Mouse (Mus musculus) left cerebral cortex, postnatal 4 days (tissue): ENCODE results near the gene Anp32e. TPM values are rescaled to one million over a fixed set of nuclear protein-coding genes. Genes with fewer than 3 reads are reported as not detected.

Experiments used
- DNase-seq: peaks from one replicate; pipeline ENCODE4 v3.0.0-alpha.2; 2022
- intact Hi-C: fragments of 180-260 bp; cut with DNase I; formaldehyde crosslinking; loops from one replicate; pipeline ENCODE4 v1.15.1; 2025
- total RNA-seq, 2 experiments: library from RNA; stranded (reverse); gene quantifications; 2 replicates each; pipeline ENCODE4 v1.2.3; 2021

Gene Anp32e
- total RNA-seq, 2 experiments from 2014 or later = 90.4 to 98.0 TPM

DNA sequence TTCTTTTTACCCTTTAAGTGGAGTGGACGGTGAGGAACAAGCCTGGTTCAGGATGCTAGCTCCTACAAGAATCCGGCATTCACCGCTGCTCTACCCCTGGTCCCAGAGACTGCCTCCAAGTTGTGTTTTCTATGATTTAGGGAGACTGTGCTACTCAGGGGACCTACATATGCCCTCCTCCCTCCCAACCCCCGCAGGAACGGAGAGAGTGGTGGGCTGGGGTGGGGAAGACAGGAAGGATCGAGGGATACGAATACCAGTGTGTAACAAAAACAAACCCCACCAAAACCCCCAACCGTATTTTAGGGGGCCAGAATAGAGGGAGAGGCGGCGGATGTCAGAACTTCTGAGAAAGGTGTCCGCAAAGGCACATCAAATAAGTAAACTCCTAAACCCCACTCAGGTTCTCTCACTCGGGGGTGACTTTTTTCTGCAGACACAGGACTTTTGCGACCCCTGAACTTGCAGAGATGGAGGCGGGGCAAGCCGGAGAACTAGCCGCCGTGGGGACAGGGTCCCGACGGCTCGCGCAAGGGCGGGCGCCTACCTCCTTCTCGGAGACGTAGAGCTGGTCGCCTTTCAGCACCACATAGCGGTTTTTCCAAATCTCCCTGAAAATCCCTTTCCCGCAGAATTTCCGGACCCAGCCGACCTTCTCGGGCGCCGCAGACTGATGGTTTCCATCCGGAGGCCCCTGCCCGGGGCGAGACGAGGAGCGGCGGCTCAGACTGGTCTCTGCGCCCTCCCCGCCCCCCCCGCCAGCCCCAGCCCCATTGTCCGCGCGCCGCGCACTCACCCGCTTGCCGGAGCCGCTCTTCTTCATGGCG, 66.1 kb downstream of the Anp32e start:
- DNase-seq = peak; percentile 56
- intact Hi-C loops = no loop called here

DNA sequence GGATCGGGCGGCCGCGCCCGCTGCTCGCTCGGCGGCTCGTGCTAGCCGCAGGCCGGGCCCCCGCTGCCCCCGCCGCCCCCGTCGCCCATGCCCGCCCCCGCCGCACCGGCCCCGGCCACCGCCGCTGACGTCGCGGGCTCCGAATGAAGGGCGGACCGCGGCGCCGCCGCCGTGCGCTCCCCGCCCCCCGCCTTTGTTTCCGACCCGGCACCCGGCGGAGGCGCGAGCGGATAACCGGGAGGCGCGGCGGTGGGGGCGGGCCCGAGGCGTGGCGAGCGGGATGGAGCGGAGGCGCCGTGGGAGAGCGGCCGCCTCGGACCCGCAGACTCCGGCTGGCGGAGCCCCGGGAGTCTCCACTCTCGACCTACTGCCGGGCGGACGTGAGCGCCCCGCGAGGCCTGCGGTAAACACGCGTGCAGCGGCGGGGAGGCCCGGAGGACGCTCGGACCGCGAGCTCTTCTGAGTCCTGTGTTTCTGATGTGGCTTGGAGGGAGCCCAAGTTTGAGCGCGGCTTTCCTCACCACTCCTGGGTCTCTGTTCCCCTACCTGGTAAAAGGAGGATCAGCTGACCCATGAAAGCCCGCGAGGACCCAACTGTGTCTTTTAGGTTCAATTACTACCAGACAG, 66.9 kb downstream of the Anp32e start, which contains the start of gene Plekho1:
Gene Plekho1 (minus strand): TSS at position 200 of the 627 bp plus-strand sequence.
- intact Hi-C loops = no loop called here

DNA sequence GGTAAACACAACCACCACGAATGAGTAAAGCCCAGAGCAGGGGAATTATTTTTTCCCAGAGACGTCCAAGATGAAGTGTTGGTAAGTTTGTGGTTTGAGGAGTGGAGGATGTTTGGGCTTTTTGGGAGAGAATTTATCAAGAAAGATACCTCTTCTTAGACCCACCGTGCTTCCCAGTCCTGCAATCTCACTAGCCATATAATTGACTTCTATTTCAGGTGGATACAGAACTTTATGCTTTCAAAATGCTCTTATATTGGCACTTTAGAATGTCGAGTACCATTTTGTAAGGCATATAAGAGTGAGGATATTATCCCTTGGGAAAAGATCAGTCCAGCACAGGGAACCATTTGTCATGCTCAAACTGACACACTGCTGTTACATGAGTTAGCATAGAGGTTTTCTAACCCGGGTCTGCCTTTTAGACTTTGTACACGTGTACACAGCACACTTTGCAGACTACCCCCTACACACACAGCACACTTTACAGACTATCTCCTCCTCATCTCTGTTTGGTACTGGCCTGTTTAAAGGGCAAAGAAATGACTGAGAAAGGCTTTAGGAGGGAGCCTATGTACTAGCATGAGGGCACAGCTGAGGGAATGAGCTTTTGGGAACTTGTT, 67.5 kb downstream of the Anp32e start:
- intact Hi-C loops = no loop called here
- DNase-seq = no peak

More for the DNA sequence above, 66.9 kb downstream of the Anp32e start, which contains the start of gene Plekho1:
- DNase-seq = peak; percentile 65

Other genes with a start within 250 kb of the Anp32e start
- 1 to 10 TPM; 1.4 to 1.9 TPM for gene Adamtsl4, start 241.3 kb upstream of the Anp32e start, total RNA-seq
- gene Ecm1, start 189.7 kb upstream of the Anp32e start, total RNA-seq = 10 to 100 TPM; 10.9 to 11.3 TPM
- 10 to 100 TPM; 40.0 to 43.4 TPM for gene Tars2, start 169.0 kb upstream of the Anp32e start, total RNA-seq
- gene Rprd2, start 110.4 kb upstream of the Anp32e start, total RNA-seq = 10 to 100 TPM; 58.0 to 59.3 TPM
- gene Prpf3, start 73.4 kb upstream of the Anp32e start, total RNA-seq = 10 to 100 TPM; 34.9 to 41.5 TPM
- gene Mrps21, start 57.7 kb upstream of the Anp32e start, total RNA-seq = 100 to 1,000 TPM; 126 TPM
- 1 to 10 TPM; 5.6 to 6.9 TPM for gene Ciart, start 47.0 kb upstream of the Anp32e start, total RNA-seq
- gene BC028528, start 37.2 kb upstream of the Anp32e start, total RNA-seq = 10 to 100 TPM in 1 of 2 experiments, 1 to 10 TPM in 1; 6.8 to 10.8 TPM
- 100 to 1,000 TPM in 1 of 2 experiments, 10 to 100 TPM in 1; 91.1 to 101 TPM for gene Aph1a, start 35.3 kb upstream of the Anp32e start, total RNA-seq
- gene Car14, start 24.6 kb upstream of the Anp32e start, total RNA-seq = 1 to 10 TPM; 2.4 to 2.5 TPM
- 10 to 100 TPM; 83.3 to 89.3 TPM for gene Plekho1, start 66.8 kb downstream of the Anp32e start, total RNA-seq
- 10 to 100 TPM; 53.6 to 54.1 TPM for gene Vps45, start 129.2 kb downstream of the Anp32e start, total RNA-seq
- 10 to 100 TPM; 17.6 to 17.9 TPM for gene Otud7b, start 175.3 kb downstream of the Anp32e start, total RNA-seq
- gene Mtmr11, start 232.8 kb downstream of the Anp32e start, total RNA-seq = 1 to 10 TPM; 6.4 to 7.0 TPM
- gene Sf3b4, start 243.1 kb downstream of the Anp32e start, total RNA-seq = 10 to 100 TPM; 62.0 to 63.6 TPM